Mouse (Mus musculus) ES-Bruce4 (cell line): ENCODE results near the gene Gm21954.

Experiments
- CTCF ChIP-seq: IDR thresholded peaks from one replicate; pipeline ENCODE4 v1.8.1; 2011; ENCODE audit warnings: low read depth, low read length
- EP300 ChIP-seq: IDR thresholded peaks from 2 replicates; pipeline ENCODE4 v1.6.1; 2011; ENCODE audit warnings: low read depth, low read length; ENCODE audit not compliant: insufficient read depth

- TF ChIP-seq CTCF (no peak), EP300 (no peak)
Observed at GRCm38 (mm10) chr3:55451877-55452276, 20.1 kb downstream of the Gm21954 start.
